Mouse (Mus musculus): Measurements from ENCODE around the gene Prkca. TPM values are rescaled to one million over a fixed set of nuclear protein-coding genes. Genes with fewer than 3 reads are reported as not detected.

The Prkca gene
- total RNA-seq, 2 experiments from 2014 or later = 186 to 189 TPM

DNA sequence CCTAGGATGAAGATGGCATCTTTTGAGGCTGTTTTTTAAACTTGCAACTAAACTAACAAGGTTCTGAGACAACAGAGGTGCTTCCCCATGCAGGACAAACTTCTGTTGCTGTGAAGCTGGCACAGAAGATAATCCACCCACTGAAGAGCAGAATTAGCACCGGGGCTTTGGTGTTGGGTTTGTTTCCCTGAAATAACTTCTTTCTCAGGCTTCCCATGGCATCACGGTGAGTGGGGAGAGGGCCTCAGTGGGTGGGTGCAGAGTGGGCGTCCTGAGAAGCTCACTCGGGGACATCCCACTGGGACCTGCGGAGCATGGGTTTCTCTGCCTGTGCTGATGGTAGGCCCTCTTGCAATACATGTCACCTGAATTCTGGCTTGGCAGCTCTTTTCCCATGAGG lies 161.3 kb downstream of the Prkca start:
- Histone ChIP-seq H3K4me3 (no peak overlapping the region), H3K27ac (peak overlapping the region; percentile 33)
- intact Hi-C loops (cut with DNase I) = no loop called here
- TF ChIP-seq CTCF (IDR thresholded peaks at IDR 0.05) = no peak
- peak; percentile 35 to 60 for DNase-seq (ENCODE audit: extremely low spot score in 1 of 2, low spot score in 2 of 2)

DNA sequence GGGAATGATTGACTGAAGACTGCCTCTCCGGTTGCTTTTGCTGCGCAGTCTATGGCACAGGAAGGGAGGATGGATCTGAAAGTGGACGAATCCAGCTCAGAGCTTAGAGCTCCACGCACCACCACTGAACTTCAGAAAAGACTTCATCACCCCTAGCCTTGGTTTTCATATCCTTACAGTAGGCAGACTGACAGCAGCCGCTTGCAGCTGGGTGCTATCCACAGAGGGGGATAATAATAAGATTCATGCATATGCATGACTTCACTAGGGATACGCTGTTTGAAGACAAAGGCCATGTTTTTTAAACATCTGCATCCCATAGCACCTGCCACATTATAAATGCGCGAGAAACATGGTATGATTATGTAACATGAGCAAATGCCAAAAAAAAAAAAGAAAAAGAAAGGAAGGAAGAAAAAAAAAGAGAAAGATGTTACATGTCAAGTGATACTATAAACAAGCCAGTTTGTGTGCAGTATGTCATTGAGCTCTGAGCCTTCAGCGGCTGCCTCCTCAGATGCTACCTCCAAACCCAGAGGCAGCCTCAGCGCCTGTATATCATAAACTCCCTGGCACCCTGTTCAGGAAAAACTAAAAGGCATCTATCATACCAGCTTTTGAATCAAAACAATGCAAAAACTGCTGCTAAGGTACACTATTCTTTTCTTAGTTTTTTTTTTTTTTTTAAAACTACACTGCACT lies 162.6 kb downstream of the Prkca start:
- no peak for DNase-seq (ENCODE audit: extremely low spot score in 1 of 2, low spot score in 2 of 2)
- Histone ChIP-seq H3K4me3 (no peak overlapping the region), H3K27ac (peak overlapping the region; percentile 73)
- intact Hi-C loops (cut with DNase I) = no loop called here
- no peak for TF ChIP-seq CTCF (IDR thresholded peaks at IDR 0.05)

- Histone ChIP-seq H3K27ac (no peak overlapping the region), H3K4me3 (no peak overlapping the region)
- intact Hi-C loops (cut with DNase I) = loop anchor here (5.0 kb wide), 1 partner anchor 117 kb away; no protein-coding TSS in a partner anchor
- no peak for DNase-seq (ENCODE audit: extremely low spot score in 1 of 2, low spot score in 2 of 2)
- no peak for TF ChIP-seq CTCF (IDR thresholded peaks at IDR 0.05)
These were observed 164.9 kb downstream of the Prkca start for GRCm38 (mm10) chr11:108178802-108179201.

DNA sequence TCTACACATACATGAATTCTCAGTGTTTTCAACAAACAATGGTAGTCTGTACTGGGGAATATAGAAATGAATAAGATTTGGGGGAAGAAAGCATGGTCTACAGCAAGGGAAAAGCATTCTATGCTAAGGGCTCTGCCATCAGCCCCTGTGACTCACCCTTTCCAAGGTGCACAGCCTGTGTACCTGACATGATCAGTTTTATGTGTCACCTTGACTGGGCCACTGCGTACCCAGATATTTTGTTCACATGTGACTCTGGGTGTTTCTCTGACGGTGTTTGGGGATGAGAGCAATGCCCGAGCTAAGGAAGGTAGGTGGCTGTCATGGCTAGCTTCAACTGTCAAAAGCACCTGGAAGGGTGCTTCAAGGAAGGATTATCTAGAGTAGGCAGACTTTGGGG lies 165.5 kb downstream of the Prkca start:
- no peak overlapping the region for H3K4me3 ChIP-seq
- no peak overlapping the region for H3K27ac ChIP-seq
- no peak for TF ChIP-seq CTCF (IDR thresholded peaks at IDR 0.05)
- intact Hi-C loops (cut with DNase I) = loop anchor here (5.0 kb wide), 1 partner anchor 116 kb away; no protein-coding TSS in a partner anchor
- no peak for DNase-seq (ENCODE audit: extremely low spot score in 1 of 2, low spot score in 2 of 2)

- Histone ChIP-seq H3K27ac (no peak overlapping the region; the same call in 1 of the 2 replicates), H3K4me3 (no peak overlapping the region)
- TF ChIP-seq CTCF (IDR thresholded peaks at IDR 0.05) = no peak
- no peak for DNase-seq (ENCODE audit: extremely low spot score in 1 of 2, low spot score in 2 of 2)
- intact Hi-C loops (cut with DNase I) = loop anchor here (2.0 to 5.0 kb wide), 2 partner anchors 44 to 114 kb away; no protein-coding TSS in a partner anchor
These were observed 167.0 kb downstream of the Prkca start for GRCm38 (mm10) chr11:108176715-108177114.

GRCm38 (mm10) chr11:108171917-108172316 lies 171.8 kb downstream of the Prkca start:
- no peak for DNase-seq (ENCODE audit: extremely low spot score in 1 of 2, low spot score in 2 of 2)
- intact Hi-C loops (cut with DNase I) = no loop called here
- TF ChIP-seq CTCF (IDR thresholded peaks at IDR 0.05) = no peak
- H3K27ac ChIP-seq = no peak overlapping the region; the same call in 1 of the 2 replicates
- no peak overlapping the region for H3K4me3 ChIP-seq

GRCm38 (mm10) chr11:108171260-108171659 lies 172.5 kb downstream of the Prkca start:
- no peak for TF ChIP-seq CTCF (IDR thresholded peaks at IDR 0.05)
- intact Hi-C loops (cut with DNase I) = no loop called here
- DNase-seq (ENCODE audit: extremely low spot score in 1 of 2, low spot score in 2 of 2) = no peak
- Histone ChIP-seq H3K27ac (no peak overlapping the region; the same call in 1 of the 2 replicates), H3K4me3 (no peak overlapping the region)

DNA sequence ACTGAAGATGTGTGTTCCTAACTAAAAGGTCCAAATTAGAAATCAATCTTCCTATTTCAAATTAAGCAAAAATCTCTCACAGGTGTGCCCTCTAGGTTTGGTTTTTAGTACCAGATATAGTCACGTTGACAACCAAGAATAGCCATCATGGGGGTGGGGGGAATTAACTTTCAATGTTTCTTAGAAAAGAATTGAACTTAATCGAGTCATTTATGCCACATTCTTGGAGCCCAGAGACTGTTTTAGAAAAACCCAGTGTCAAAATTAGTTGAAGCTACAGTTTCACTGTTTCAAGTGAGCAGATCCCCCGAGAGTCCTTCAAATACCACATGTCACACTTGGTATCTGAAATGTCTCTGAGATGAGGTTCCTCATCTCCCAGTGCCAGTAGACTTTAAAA lies 173.6 kb downstream of the Prkca start:
- intact Hi-C loops (cut with DNase I) = no loop called here

DNA sequence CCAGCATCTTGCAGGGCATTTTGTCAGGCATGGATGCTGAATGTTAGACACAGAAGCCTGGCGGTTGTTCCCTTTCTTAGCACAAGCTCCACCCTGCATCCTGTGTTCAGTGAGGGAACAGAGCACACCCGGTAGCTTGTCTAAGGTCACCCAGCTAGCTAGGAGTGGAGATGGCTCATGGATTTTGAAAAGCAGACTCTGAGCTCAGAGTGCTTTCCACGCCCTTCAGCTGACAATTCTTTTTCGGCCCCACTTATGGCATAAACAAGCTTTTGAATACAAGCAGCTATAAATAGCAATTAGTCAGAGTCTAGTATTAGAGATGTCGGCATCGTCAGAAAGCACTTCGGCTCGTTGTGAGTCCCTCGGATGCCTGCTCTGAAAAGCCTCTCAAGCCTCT lies 178.0 kb downstream of the Prkca start:
- no peak for DNase-seq (ENCODE audit: extremely low spot score in 1 of 2, low spot score in 2 of 2)
- no peak for TF ChIP-seq CTCF (IDR thresholded peaks at IDR 0.05)
- Histone ChIP-seq H3K27ac (peak overlapping the region; percentile 77), H3K4me3 (no peak overlapping the region)
- intact Hi-C loops (cut with DNase I) = no loop called here

More for the DNA sequence above, 173.6 kb downstream of the Prkca start:
- DNase-seq (ENCODE audit: extremely low spot score in 1 of 2, low spot score in 2 of 2) = no peak
- Histone ChIP-seq H3K27ac (no peak overlapping the region), H3K4me3 (no peak overlapping the region)
- no peak for TF ChIP-seq CTCF (IDR thresholded peaks at IDR 0.05)

DNA sequence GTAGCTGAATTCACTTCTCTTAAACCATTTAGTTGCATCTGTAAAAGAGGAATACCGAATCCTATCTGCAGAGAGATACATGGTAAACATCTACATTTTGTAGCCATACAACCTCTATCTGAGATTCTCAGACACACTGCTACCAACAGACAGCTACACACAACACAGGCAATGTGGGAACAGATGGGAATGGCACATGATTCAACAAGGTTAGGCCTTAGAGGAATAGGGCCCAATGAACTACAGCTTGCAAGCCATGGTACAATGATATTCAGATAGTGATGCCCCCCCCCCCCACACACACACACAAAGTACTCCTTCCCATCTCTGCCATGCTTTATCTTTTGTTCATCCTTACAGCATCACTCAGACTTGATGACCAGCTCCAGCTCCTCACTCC lies 181.1 kb downstream of the Prkca start:
- intact Hi-C loops (cut with DNase I) = no loop called here
- no peak for DNase-seq (ENCODE audit: extremely low spot score in 1 of 2, low spot score in 2 of 2)
- Histone ChIP-seq H3K27ac (no peak overlapping the region; the same call in 1 of the 2 replicates), H3K4me3 (no peak overlapping the region)
- TF ChIP-seq CTCF (IDR thresholded peaks at IDR 0.05) = no peak

DNA sequence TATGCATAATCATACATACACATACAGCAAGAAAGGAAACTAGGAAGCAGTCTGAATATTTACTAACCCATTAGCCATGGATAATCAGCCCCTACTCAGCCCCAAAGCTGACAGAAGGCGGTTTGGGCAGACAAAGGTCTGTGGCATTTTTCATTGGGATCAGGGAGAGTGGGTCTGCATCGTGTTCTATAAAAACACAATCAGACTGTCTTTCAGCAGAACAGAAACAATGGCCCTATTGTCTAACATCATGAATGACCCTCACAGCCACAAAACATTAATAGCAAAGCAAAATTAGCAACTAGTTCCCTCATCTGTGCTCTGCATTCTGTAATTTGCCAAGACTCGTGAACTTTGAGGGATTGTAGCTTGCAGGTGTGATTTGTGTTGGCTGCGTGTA lies 181.6 kb downstream of the Prkca start:
- DNase-seq (ENCODE audit: extremely low spot score in 1 of 2, low spot score in 2 of 2) = no peak
- TF ChIP-seq CTCF (IDR thresholded peaks at IDR 0.05) = no peak
- Histone ChIP-seq H3K4me3 (no peak overlapping the region), H3K27ac (peak overlapping the region; percentile 22; the same call in 1 of the 2 replicates)
- intact Hi-C loops (cut with DNase I) = no loop called here

GRCm38 (mm10) chr11:108160056-108160455 lies 183.7 kb downstream of the Prkca start:
- H3K4me3 ChIP-seq = no peak overlapping the region
- H3K27ac ChIP-seq = no peak overlapping the region
- intact Hi-C loops (cut with DNase I) = no loop called here
- DNase-seq (ENCODE audit: extremely low spot score in 1 of 2, low spot score in 2 of 2) = no peak
- TF ChIP-seq CTCF (IDR thresholded peaks at IDR 0.05) = no peak

DNA sequence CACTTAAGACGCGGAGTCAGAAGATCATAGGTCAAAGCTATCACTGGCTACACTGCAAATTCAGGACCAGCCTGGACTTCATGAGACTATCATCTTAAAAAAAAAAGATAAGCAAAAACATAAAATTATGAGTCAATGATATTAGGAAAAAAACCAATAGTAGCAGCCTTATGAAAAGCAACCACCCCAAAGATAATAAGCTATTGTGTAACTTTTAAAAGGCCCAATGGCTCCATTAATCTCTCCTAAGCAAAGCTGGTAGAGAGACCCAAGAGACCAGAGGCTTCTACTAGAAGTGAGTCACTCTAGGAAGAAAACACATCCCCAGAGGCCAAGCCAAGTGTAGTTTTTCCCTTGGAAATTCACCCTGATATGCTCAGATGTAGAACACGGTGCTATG lies 185.7 kb downstream of the Prkca start:
- intact Hi-C loops (cut with DNase I) = no loop called here
- DNase-seq (ENCODE audit: extremely low spot score in 1 of 2, low spot score in 2 of 2) = no peak
- Histone ChIP-seq H3K4me3 (no peak overlapping the region), H3K27ac (no peak overlapping the region)
- TF ChIP-seq CTCF (IDR thresholded peaks at IDR 0.05) = no peak
